Mouse (Mus musculus): Measurements from ENCODE around the gene Sik2. TPM values are rescaled to one million over a fixed set of nuclear protein-coding genes. Genes with fewer than 3 reads are reported as not detected.

The Sik2 gene
- polyA plus RNA-seq, 1 experiment, result 199 TPM

- no peak overlapping the region for H3K4me3 ChIP-seq (ENCODE audit: insufficient read depth, low read depth, low read length)
- peaks cover 7% of the 10 kb centered on the region; the same call in 1 of the 2 replicates for H3K4me1 ChIP-seq (ENCODE audit: control insufficient read depth, insufficient read depth, insufficient read length, low read length)
Measured at GRCm38 (mm10) chr9:50854376-50854775, 154.5 kb downstream of the Sik2 start.

GRCm38 (mm10) chr9:50852634-50853349 lies 156.1 kb downstream of the Sik2 start:
- Histone ChIP-seq H3K4me1 (ENCODE audit: control insufficient read depth, insufficient read depth, insufficient read length, low read length) (peaks cover 7% of the 10 kb centered on the region; the same call in 1 of the 2 replicates), H3K27ac (replicated peaks; ENCODE audit: low read depth, low read length) (no peak overlapping the region), H3K4me3 (ENCODE audit: insufficient read depth, low read depth, low read length) (no peak overlapping the region)

More at GRCm38 (mm10) chr9:50854376-50854775, 154.5 kb downstream of the Sik2 start:
- no peak overlapping the region for H3K27ac ChIP-seq (replicated peaks; ENCODE audit: low read depth, low read length)

GRCm38 (mm10) chr9:50850713-50851112 lies 158.2 kb downstream of the Sik2 start:
- Histone ChIP-seq H3K4me3 (ENCODE audit: insufficient read depth, low read depth, low read length) (no peak overlapping the region), H3K27ac (replicated peaks; ENCODE audit: low read depth, low read length) (no peak overlapping the region), H3K4me1 (ENCODE audit: control insufficient read depth, insufficient read depth, insufficient read length, low read length) (0 out of 2 replicates have a peak, but pooled peaks cover 3% of the 10 kb centered on the region)

GRCm38 (mm10) chr9:50850271-50850670 lies 158.6 kb downstream of the Sik2 start:
- 0 out of 2 replicates have a peak, but pooled peaks cover 3% of the 10 kb centered on the region for H3K4me1 ChIP-seq (ENCODE audit: control insufficient read depth, insufficient read depth, insufficient read length, low read length)
- no peak overlapping the region for H3K4me3 ChIP-seq (ENCODE audit: insufficient read depth, low read depth, low read length)
- no peak overlapping the region for H3K27ac ChIP-seq (replicated peaks; ENCODE audit: low read depth, low read length)

GRCm38 (mm10) chr9:50849755-50850154 lies 159.1 kb downstream of the Sik2 start:
- H3K4me3 ChIP-seq (ENCODE audit: insufficient read depth, low read depth, low read length), result no peak overlapping the region
- H3K27ac ChIP-seq (replicated peaks; ENCODE audit: low read depth, low read length), result no peak overlapping the region
- 0 out of 2 replicates have a peak, but pooled peaks cover 3% of the 10 kb centered on the region for H3K4me1 ChIP-seq (ENCODE audit: control insufficient read depth, insufficient read depth, insufficient read length, low read length)

GRCm38 (mm10) chr9:50849249-50849648 lies 159.6 kb downstream of the Sik2 start:
- no peak overlapping the region for H3K4me3 ChIP-seq (ENCODE audit: insufficient read depth, low read depth, low read length)
- peak overlapping the region; percentile 35; the same call in 1 of the 2 replicates for H3K27ac ChIP-seq (replicated peaks; ENCODE audit: low read depth, low read length)
- 0 out of 2 replicates have a peak, but pooled peaks cover 3% of the 10 kb centered on the region for H3K4me1 ChIP-seq (ENCODE audit: control insufficient read depth, insufficient read depth, insufficient read length, low read length)

GRCm38 (mm10) chr9:50848821-50849220 lies 160.1 kb downstream of the Sik2 start:
- Histone ChIP-seq H3K4me3 (ENCODE audit: insufficient read depth, low read depth, low read length) (no peak overlapping the region), H3K4me1 (ENCODE audit: control insufficient read depth, insufficient read depth, insufficient read length, low read length) (0 out of 2 replicates have a peak, but pooled peaks cover 3% of the 10 kb centered on the region), H3K27ac (replicated peaks; ENCODE audit: low read depth, low read length) (peak overlapping the region; percentile 35)

- H3K4me3 ChIP-seq (ENCODE audit: insufficient read depth, low read depth, low read length), result no peak overlapping the region
- 0 out of 2 replicates have a peak, but pooled peaks cover 3% of the 10 kb centered on the region for H3K4me1 ChIP-seq (ENCODE audit: control insufficient read depth, insufficient read depth, insufficient read length, low read length)
- 0 out of 2 replicates have a peak overlapping the region, but pooled peaks have one; percentile 34 for H3K27ac ChIP-seq (replicated peaks; ENCODE audit: low read depth, low read length)
Measured at GRCm38 (mm10) chr9:50847606-50848368, 161.1 kb downstream of the Sik2 start.

- no peak overlapping the region for H3K27ac ChIP-seq (replicated peaks; ENCODE audit: low read depth, low read length)
- no peak overlapping the region for H3K4me3 ChIP-seq (ENCODE audit: insufficient read depth, low read depth, low read length)
- H3K4me1 ChIP-seq (ENCODE audit: control insufficient read depth, insufficient read depth, insufficient read length, low read length), result peaks cover 3% of the 10 kb centered on the region; the same call in 1 of the 2 replicates
Measured at GRCm38 (mm10) chr9:50847133-50847532, 161.7 kb downstream of the Sik2 start.

- Histone ChIP-seq H3K4me3 (ENCODE audit: insufficient read depth, low read depth, low read length) (no peak overlapping the region), H3K27ac (replicated peaks; ENCODE audit: low read depth, low read length) (no peak overlapping the region), H3K4me1 (ENCODE audit: control insufficient read depth, insufficient read depth, insufficient read length, low read length) (peaks cover 14% of the 10 kb centered on the region)
Measured at GRCm38 (mm10) chr9:50845547-50845946, 163.3 kb downstream of the Sik2 start.

- Histone ChIP-seq H3K27ac (replicated peaks; ENCODE audit: low read depth, low read length) (no peak within 1 kb of the TSS), H3K4me3 (ENCODE audit: insufficient read depth, low read depth, low read length) (no peak within 1 kb of the TSS), H3K4me1 (ENCODE audit: control insufficient read depth, insufficient read depth, insufficient read length, low read length) (peaks cover 12% of the 10 kb centered on the region)
Measured at GRCm38 (mm10) chr9:50845081-50845480, 163.8 kb downstream of the Sik2 start, which contains the start of gene Ppp2r1b. Gene Ppp2r1b (plus strand): TSS chr9:50845301.

Other genes starting within 250 kb of the Sik2 start
- 5.1 and 9.2 TPM in 2 replicates for gene Fdxacb1, start 240.8 kb downstream of the Sik2 start, polyA plus RNA-seq (2012; ENCODE audit: insufficient read depth, insufficient read length, missing spikeins)
- 38.3 and 49.0 TPM in 2 replicates for gene Alg9, start 234.1 kb downstream of the Sik2 start, polyA plus RNA-seq (2012; ENCODE audit: insufficient read depth, insufficient read length, missing spikeins)
- 213 and 331 TPM in 2 replicates for gene 1110032A03Rik, start 233.6 kb downstream of the Sik2 start, polyA plus RNA-seq (2012; ENCODE audit: insufficient read depth, insufficient read length, missing spikeins)
- 35.1 and 41.6 TPM in 2 replicates for gene Ppp2r1b, start 163.8 kb downstream of the Sik2 start, polyA plus RNA-seq (2012; ENCODE audit: insufficient read depth, insufficient read length, missing spikeins)
- not detected in 2 replicates for gene Btg4, start 51.8 kb upstream of the Sik2 start, polyA plus RNA-seq (2012; ENCODE audit: insufficient read depth, insufficient read length, missing spikeins)
- 1.6 and 1.7 TPM in 2 replicates for gene Layn, start 68.0 kb upstream of the Sik2 start, polyA plus RNA-seq (2012; ENCODE audit: insufficient read depth, insufficient read length, missing spikeins)
- gene 4833427G06Rik, start 93.0 kb upstream of the Sik2 start, polyA plus RNA-seq (2012; ENCODE audit: insufficient read depth, insufficient read length, missing spikeins), result not detected in 2 replicates
- not detected in 2 replicates for gene Gm32742, start 156.4 kb upstream of the Sik2 start, polyA plus RNA-seq (2012; ENCODE audit: insufficient read depth, insufficient read length, missing spikeins)
- gene Pou2af1, start 204.6 kb upstream of the Sik2 start, polyA plus RNA-seq (2012; ENCODE audit: insufficient read depth, insufficient read length, missing spikeins), result 1.2 TPM in 1 of 2 replicates, not detected in the other

Measured in brown adipose tissue, adult 24 weeks (tissue).